28 mouse cellular contexts compared by ENCODE assay signal in the genomic region with DNA sequence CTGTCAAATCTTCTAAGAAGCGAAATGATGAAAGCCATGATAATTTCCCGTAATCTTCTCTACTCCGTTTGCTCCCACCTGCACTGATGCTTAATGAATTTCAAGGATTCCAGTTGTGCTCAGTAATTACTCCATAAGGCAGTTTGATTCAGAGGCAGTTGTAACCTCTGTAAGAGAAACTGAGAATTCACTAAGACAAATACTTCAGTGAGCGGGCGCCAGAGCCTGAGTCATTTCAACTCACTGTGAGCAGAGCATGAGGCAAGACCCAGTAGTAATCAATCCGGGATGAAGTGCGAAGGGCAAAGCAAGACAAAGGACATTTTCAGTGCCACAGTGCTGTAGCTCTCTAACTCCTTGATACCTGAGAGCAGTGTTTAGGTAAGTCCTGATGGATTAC.
DNase-seq lines count a peak whose midpoint lies in the region; ATAC-seq lines count a peak whose summit lies in the region.
"Had no signal": no experiment of that assay in that cellular context is flagged by ENCODE, and none has a peak within 500 bp of the region (broad histone marks: within the 10 kb centered on the region; RNA-seq: fewer than 3 reads in every experiment).

No protein-coding gene starts in this region.

- H3K4me1 ChIP-seq in hindbrain, embryonic 13.5 days (replicated peaks), result 0 out of 2 replicates have a peak, but pooled peaks cover 2% of the 10 kb centered on the region
- no peaks in the 10 kb centered on the region for H3K4me1 ChIP-seq in hindbrain, embryonic 14.5 days (replicated peaks; ENCODE audit: control insufficient read depth, insufficient read depth, low read length)
- H3K4me1 ChIP-seq in neural tube, embryonic 13.5 days (replicated peaks), result peaks cover 14% of the 10 kb centered on the region; the same call in 1 of the 2 replicates
- H3K4me1 ChIP-seq in neural tube, embryonic 15.5 days, result peaks cover 7% of the 10 kb centered on the region; the same call in 1 of the 2 replicates
- no peaks in the 10 kb centered on the region for H3K4me1 ChIP-seq in heart, embryonic 12.5 days (replicated peaks)
- H3K4me1 ChIP-seq: liver, embryonic 13.5 days had no signal

- no peaks in the 10 kb centered on the region for H3K9me3 ChIP-seq in hindbrain, embryonic 13.5 days
- H3K9me3 ChIP-seq in hindbrain, embryonic 14.5 days (ENCODE audit: control insufficient read depth, low read length), result no peaks in the 10 kb centered on the region
- no peaks in the 10 kb centered on the region for H3K9me3 ChIP-seq in neural tube, embryonic 13.5 days
- H3K9me3 ChIP-seq in neural tube, embryonic 15.5 days (replicated peaks), result no peaks in the 10 kb centered on the region
- H3K9me3 ChIP-seq in heart, embryonic 12.5 days (replicated peaks), result no peaks in the 10 kb centered on the region
- H3K9me3 ChIP-seq: liver, embryonic 13.5 days had no signal

- H3K4me2 ChIP-seq in hindbrain, embryonic 13.5 days, result no peak overlapping the region
- no peak overlapping the region for H3K4me2 ChIP-seq in hindbrain, embryonic 14.5 days (replicated peaks)
- H3K4me2 ChIP-seq in neural tube, embryonic 13.5 days, result no peak overlapping the region
- H3K4me2 ChIP-seq in neural tube, embryonic 15.5 days, result no peak overlapping the region
- H3K4me2 ChIP-seq in heart, embryonic 12.5 days, result no peak overlapping the region
- H3K4me2 ChIP-seq: liver, embryonic 13.5 days; lung, embryonic 14.5 days had no signal

- no peaks in the 10 kb centered on the region for H3K27me3 ChIP-seq in hindbrain, embryonic 13.5 days
- no peaks in the 10 kb centered on the region for H3K27me3 ChIP-seq in hindbrain, embryonic 14.5 days (ENCODE audit: control insufficient read depth, insufficient read depth, low read length)
- no peaks in the 10 kb centered on the region for H3K27me3 ChIP-seq in neural tube, embryonic 13.5 days
- no peaks in the 10 kb centered on the region for H3K27me3 ChIP-seq in neural tube, embryonic 15.5 days (replicated peaks)
- H3K27me3 ChIP-seq in heart, embryonic 12.5 days (replicated peaks), result no peaks in the 10 kb centered on the region
- H3K27me3 ChIP-seq: CH12.LX; liver, embryonic 13.5 days had no signal

- peaks cover 39% of the 10 kb centered on the region for H3K36me3 ChIP-seq in hindbrain, embryonic 13.5 days
- H3K36me3 ChIP-seq in hindbrain, embryonic 14.5 days (replicated peaks; ENCODE audit: control insufficient read depth, insufficient read depth), result peaks cover 42% of the 10 kb centered on the region
- H3K36me3 ChIP-seq in neural tube, embryonic 13.5 days, result peaks cover 42% of the 10 kb centered on the region
- H3K36me3 ChIP-seq in neural tube, embryonic 15.5 days, result peaks cover 11% of the 10 kb centered on the region
- no peaks in the 10 kb centered on the region for H3K36me3 ChIP-seq in heart, embryonic 12.5 days
- H3K36me3 ChIP-seq: liver, embryonic 13.5 days had no signal

- no peak for ATAC-seq in hindbrain, embryonic 13.5 days (ENCODE audit: low FRiP score)
- ATAC-seq in hindbrain, embryonic 14.5 days (ENCODE audit: low FRiP score), result no peak
- ATAC-seq in neural tube, embryonic 13.5 days (ENCODE audit: low read depth), result no peak
- no peak for ATAC-seq in neural tube, embryonic 15.5 days (ENCODE audit: low FRiP score)
- ATAC-seq in heart, embryonic 12.5 days (ENCODE audit: insufficient number of reproducible peaks, low FRiP score), result no peak
- ATAC-seq: forebrain, embryonic 14.5 days; intestine, embryonic 16.5 days had no signal

- H3K9ac ChIP-seq in hindbrain, embryonic 13.5 days, result no peak overlapping the region
- no peak overlapping the region for H3K9ac ChIP-seq in hindbrain, embryonic 14.5 days
- no peak overlapping the region for H3K9ac ChIP-seq in neural tube, embryonic 13.5 days
- H3K9ac ChIP-seq in neural tube, embryonic 15.5 days (replicated peaks), result no peak overlapping the region
- H3K9ac ChIP-seq in heart, embryonic 12.5 days, result no peak overlapping the region
- H3K9ac ChIP-seq: liver, embryonic 13.5 days; lung, embryonic 14.5 days had no signal

- peak overlapping the region; percentile 52; the same call in 1 of the 2 replicates for H3K27ac ChIP-seq in hindbrain, embryonic 13.5 days
- no peak overlapping the region for H3K27ac ChIP-seq in hindbrain, embryonic 14.5 days
- H3K27ac ChIP-seq in neural tube, embryonic 13.5 days (replicated peaks), result peak overlapping the region; percentile 54
- no peak overlapping the region for H3K27ac ChIP-seq in neural tube, embryonic 15.5 days (replicated peaks)
- no peak overlapping the region for H3K27ac ChIP-seq in heart, embryonic 12.5 days (ENCODE audit: poor library complexity, severe bottlenecking)
- H3K27ac ChIP-seq: gastrocnemius, adult 2 months; heart, adult 2 months; kidney, postnatal 0 days; liver, embryonic 13.5 days; stomach, postnatal 0 days had no signal

- WGBS in hindbrain, embryonic 13.5 days, result 79% methylated on average over 7 of the region's 7 CpGs
- 78% methylated on average over 7 of the region's 7 CpGs for WGBS in hindbrain, embryonic 14.5 days
- WGBS in neural tube, embryonic 13.5 days, result 79% methylated on average over 7 of the region's 7 CpGs
- WGBS in neural tube, embryonic 15.5 days, result 69% methylated on average over 7 of the region's 7 CpGs
- WGBS in heart, embryonic 12.5 days, result 69% methylated on average over 7 of the region's 7 CpGs

- no peak for DNase-seq in hindbrain, embryonic 14.5 days (ENCODE audit: low spot score)
- DNase-seq in adrenal gland, postnatal 14 days, result peak; percentile 31
- no peak for DNase-seq in lung, adult 18-20 months
- DNase-seq: cerebellum, adult 2 months; cerebellum, postnatal 14 days; gastrocnemius, adult 2 months; heart, adult 2 months; heart, postnatal 14 days; kidney, adult 8-10 months; layer of hippocampus, postnatal 36 days; left cerebral cortex, postnatal 4 days; liver, embryonic 13.5 days; lung, embryonic 14.5 days; lung, postnatal 14 days; midbrain, embryonic 14.5 days; right cerebral cortex, postnatal 4 days; thymus, adult 18-20 months; thymus, postnatal 25 days had no signal

- H3K4me3 ChIP-seq in hindbrain, embryonic 13.5 days, result no peak overlapping the region
- no peak overlapping the region for H3K4me3 ChIP-seq in hindbrain, embryonic 14.5 days (replicated peaks; ENCODE audit: low read length)
- no peak overlapping the region for H3K4me3 ChIP-seq in neural tube, embryonic 13.5 days
- H3K4me3 ChIP-seq in neural tube, embryonic 15.5 days (replicated peaks), result no peak overlapping the region
- no peak overlapping the region for H3K4me3 ChIP-seq in heart, embryonic 12.5 days
- H3K4me3 ChIP-seq: erythroblast, embryonic 14.5 days; gastrocnemius, adult 2 months; heart, adult 2 months; liver, embryonic 13.5 days had no signal

Comparison
In these comparisons a context has a peak if more than half of its experiments do, and no peak if none do; other contexts are left out.
1. H3K27ac ChIP-seq: peak in hindbrain, embryonic 13.5 days (single experiment) and neural tube, embryonic 13.5 days (single experiment); none in hindbrain, embryonic 14.5 days (single experiment), neural tube, embryonic 15.5 days (single experiment) and heart, embryonic 12.5 days (single experiment).